Mouse (Mus musculus) adrenal gland, adult 8-10 months (tissue): ENCODE data around the gene Ell2. TPM values are rescaled to one million over a fixed set of nuclear protein-coding genes. Genes with fewer than 3 reads are reported as not detected.
"Not testable (repeated sequence)": the region's sequence is repeated elsewhere in the genome, so short reads cannot be mapped to it uniquely, and the experiment has no call there.

Source experiments
- DNase-seq: peaks from one replicate; pipeline ENCODE4 v3.0.0; 2022
- total RNA-seq, 4 experiments: library from RNA; stranded (reverse); gene quantifications; 2 replicates each; pipeline ENCODE4 v1.2.4; 2022

Gene Ell2
- total RNA-seq: 10 to 100 TPM; 37.3 to 67.7 (median 50.4) TPM

GRCm38 (mm10) chr13:75706457-75706856 lies at the start of gene Ell2:
TSS of gene Ell2 (plus strand) at chr13:75706757.
- DNase-seq: no peak

- DNase-seq: no peak
These were observed 21.1 kb upstream of the Ell2 start for GRCm38 (mm10) chr13:75685438-75685837.

GRCm38 (mm10) chr13:75686995-75687394 lies 19.6 kb upstream of the Ell2 start:
- DNase-seq: no peak

- DNase-seq: no peak
These were observed 14.9 kb upstream of the Ell2 start for GRCm38 (mm10) chr13:75691625-75692024.

GRCm38 (mm10) chr13:75693081-75693480 lies 13.5 kb upstream of the Ell2 start:
- DNase-seq: no peak

GRCm38 (mm10) chr13:75702814-75703213 lies 3.7 kb upstream of the Ell2 start:
- DNase-seq: no peak

GRCm38 (mm10) chr13:75706882-75707816 lies 592 bp downstream of the Ell2 start:
- DNase-seq: peak; percentile 96

- DNase-seq: peak; percentile 46
These were observed 1.5 kb downstream of the Ell2 start for GRCm38 (mm10) chr13:75707821-75708636.

- DNase-seq: no peak
These were observed 2.1 kb downstream of the Ell2 start for GRCm38 (mm10) chr13:75708637-75709002.

- no peak for DNase-seq
These were observed 2.6 kb downstream of the Ell2 start for GRCm38 (mm10) chr13:75709026-75709778.

- DNase-seq: no peak
These were observed 3.6 kb downstream of the Ell2 start for GRCm38 (mm10) chr13:75710152-75710551.

- DNase-seq: not testable (repeated sequence)
These were observed 5.0 kb downstream of the Ell2 start for GRCm38 (mm10) chr13:75711517-75711916.

- DNase-seq: not testable (repeated sequence)
These were observed 6.0 kb downstream of the Ell2 start for GRCm38 (mm10) chr13:75712544-75712943.

GRCm38 (mm10) chr13:75714407-75714806 lies 7.8 kb downstream of the Ell2 start:
- no peak for DNase-seq

- no peak for DNase-seq
These were observed 11.2 kb downstream of the Ell2 start for GRCm38 (mm10) chr13:75717638-75718302.

- no peak for DNase-seq
These were observed 11.8 kb downstream of the Ell2 start for GRCm38 (mm10) chr13:75718376-75718775.

GRCm38 (mm10) chr13:75719645-75720044 lies 13.1 kb downstream of the Ell2 start:
- no peak for DNase-seq

GRCm38 (mm10) chr13:75726569-75727373 lies 20.2 kb downstream of the Ell2 start:
- DNase-seq: no peak

GRCm38 (mm10) chr13:75727932-75728331 lies 21.4 kb downstream of the Ell2 start:
- DNase-seq: no peak

- no peak for DNase-seq
These were observed 23.3 kb downstream of the Ell2 start for GRCm38 (mm10) chr13:75729834-75730233.

- no peak for DNase-seq
These were observed 24.2 kb downstream of the Ell2 start for GRCm38 (mm10) chr13:75730717-75731116.
